Mouse (Mus musculus): ENCODE measurements around the gene Abcc6.
"Not testable (repeated sequence)": the region's sequence is repeated elsewhere in the genome, so short reads cannot be mapped to it uniquely, and the experiment has no call there.

Gene Abcc6

DNA sequence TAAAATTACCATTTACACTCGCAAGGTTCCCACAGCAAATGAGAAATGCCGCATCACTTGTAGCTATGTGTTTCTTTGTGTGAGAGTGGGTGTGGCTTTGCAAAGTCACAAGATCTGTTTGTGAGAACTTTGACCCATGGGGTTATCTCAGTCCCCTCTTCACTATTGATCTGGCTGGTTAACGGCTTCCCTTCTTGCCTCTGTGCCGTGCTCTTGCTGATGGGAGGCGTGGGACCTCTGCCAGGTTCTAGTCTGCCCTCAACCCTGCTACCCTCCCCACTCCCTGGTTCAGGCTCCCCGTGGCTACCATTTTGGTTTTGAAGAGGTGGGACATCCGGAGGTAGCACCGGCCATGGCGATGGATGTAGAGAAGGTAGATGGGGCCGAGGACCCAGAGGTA, 1.4 kb downstream of the Abcc6 start:
- DNase-seq (ENCODE audit: low spot score), result no peak

DNA sequence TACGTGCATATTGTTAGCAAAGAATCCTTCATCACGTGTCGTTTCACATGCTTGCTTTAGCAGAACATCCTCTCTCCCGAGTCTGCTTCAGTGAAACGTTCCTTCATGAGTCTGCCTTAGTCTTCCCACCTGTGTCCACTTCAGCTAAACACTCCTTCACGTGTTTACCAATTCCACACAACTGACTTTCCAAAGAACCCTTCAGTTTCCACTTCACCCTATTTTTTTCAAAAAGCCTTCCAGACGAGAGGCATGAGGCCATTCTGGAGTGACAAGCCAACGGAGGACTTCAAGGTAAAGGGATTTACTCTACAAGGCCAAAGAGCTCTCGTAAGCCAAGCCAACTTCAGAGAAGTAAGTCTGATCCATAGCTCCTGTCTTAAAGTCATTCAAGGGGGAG, 4.7 kb downstream of the Abcc6 start:
- DNase-seq (ENCODE audit: low spot score), result no peak

DNA sequence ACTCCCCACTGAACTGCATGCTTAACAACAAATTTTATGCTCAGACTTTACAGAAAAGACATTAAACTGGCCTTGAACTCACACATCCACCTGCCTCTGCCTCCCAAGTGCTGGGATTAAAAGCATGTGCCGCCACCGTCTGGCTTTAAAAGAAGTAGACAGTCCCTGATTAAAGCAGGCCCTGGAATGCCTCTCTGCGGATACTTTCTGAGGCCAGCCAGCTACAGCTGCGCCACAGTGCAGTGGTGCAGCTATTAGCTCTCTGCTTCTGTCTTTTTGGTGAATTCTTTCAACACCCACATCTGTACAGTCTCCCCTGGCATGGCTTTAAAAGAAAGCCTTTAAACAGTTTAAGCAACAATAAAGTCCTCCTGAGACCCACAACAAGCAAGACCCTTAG, 8.2 kb downstream of the Abcc6 start:
- no peak for DNase-seq (ENCODE audit: low spot score)

DNA sequence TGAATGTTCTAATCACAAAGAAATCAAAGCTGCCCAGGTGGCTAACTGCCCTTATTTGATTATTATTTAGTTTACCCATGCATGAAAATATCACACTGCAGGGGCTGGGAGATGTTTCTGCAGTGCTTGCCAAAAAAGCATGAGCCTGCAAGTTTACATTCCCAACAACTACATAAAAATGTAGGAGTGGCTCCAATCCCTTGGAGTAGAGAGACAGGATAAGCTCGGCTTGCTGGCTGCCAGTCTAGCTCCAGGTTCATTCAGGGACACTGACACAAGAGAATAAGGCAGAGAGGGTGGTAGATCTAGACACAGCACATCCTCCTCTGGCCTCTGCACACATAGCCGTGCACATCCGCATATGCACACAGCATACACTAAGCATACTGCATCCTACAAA, 10.5 kb downstream of the Abcc6 start:
- DNase-seq (ENCODE audit: low spot score), result no peak

DNA sequence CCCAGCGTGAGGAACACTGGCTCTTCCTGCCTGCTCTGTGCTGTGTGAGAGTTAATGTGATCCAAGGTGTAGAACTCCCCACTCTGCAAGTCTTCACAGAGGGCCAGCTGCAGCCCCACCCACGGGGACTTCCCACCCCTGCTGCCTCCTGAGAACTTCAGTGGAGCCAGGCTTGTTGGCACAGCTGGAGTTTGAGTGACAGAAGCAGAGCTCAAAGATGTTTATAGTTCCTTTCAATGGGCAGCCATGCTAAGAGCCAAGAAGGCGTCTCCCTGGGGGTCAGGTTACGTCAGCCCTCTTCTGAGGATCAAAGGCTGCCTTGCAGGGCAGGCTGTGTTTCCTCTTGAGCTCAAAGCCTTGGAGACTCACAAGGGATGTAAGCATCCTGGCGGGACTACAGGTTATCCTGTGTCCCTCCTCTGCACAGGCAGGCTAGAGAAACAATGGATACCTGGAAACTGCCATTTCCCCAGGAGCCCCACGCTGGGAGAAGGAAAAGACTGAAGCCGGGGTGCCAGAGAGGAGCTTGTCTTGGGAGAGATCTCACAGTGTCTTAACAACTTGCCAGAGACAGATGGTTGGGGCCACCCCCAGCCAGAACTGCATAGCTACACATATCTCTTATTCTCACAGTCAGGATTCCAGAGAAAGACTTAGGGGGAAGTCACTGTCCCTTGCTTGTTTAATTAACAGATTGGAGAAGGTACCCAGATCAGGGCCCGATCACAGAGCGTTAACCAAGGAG, 16.7 kb downstream of the Abcc6 start:
- peak; percentile 41 for DNase-seq (ENCODE audit: low spot score)

DNA sequence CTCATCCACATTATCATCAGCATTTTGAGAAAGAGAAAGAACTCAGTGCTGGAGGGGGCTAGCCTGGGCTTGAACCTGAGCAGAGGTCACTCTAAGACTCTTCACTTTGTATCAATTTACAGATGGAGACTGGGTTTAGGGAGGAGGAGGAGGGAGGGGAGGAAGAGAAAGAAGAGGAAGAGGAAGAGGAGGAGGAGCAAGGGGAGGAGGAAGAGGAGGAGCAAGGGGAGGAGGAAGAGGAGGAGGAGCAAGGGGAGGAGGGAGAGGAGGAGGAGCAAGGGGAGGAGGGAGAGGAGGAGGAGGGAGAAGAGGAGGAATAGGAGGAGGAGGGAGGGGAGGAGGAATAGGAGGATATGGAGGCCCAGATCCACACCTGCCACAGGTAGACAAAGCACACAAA, 18.0 kb downstream of the Abcc6 start:
- DNase-seq (ENCODE audit: low spot score), result no peak

DNA sequence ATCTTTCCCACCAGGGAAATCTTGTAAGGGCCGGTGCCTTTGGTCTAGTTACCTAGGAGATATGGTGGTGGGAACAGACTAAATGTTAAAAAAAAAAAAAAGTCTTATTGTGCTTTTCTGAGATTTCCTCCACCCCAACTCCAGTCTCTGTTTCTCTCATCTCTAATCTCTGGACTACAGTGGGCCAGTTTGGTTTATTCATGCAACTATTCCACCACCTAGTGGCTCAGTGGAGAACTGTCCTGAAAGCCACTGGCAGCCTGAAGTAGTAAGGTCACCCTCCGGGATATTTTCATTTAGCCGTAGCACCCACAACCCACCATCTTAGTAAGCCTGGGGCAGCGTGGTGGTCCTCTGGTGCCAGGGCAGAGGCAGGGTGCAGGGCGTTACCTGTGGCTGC, 20.5 kb downstream of the Abcc6 start:
- peak; percentile 61 for DNase-seq (ENCODE audit: low spot score)

DNA sequence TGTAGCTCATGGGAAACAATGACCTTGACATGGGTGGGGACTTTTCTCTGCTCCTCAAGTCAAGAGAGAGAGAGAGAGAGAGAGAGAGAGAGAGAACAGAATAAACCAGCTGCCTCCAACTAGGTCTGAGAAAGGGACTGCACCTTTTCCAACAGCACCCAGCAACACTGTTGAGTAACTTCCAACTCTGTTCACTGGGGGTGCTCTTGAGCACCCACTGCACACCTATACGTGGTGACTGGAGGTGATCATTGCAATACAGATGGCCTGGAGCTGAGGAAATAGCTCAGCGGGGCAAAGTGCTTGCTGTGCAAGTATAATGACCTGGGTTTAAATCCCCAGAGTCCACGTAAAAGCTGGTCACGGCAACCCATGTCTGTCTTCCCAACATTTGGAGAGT, 27.4 kb downstream of the Abcc6 start:
- no peak for DNase-seq (ENCODE audit: low spot score)

DNA sequence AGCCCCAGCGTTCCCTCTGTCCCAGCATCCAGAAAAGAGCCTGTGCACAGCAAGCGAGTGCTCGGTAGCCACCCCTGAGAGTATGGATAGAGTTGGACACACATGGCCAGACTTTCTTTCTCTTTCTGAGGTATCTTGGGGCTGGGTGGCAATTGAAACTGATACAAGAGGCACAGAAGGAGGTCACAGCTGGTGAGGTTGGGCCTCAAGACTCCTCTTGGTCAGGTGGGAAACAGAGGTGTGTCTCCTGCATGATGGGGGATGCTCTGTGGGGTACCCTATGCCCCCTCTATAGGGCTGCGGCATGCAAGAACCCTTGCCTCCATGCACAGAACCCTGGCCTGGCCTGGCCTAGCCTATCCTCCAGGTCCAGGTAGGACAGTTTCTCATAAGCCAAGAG, 29.5 kb downstream of the Abcc6 start:
- no peak for DNase-seq (ENCODE audit: low spot score)

DNA sequence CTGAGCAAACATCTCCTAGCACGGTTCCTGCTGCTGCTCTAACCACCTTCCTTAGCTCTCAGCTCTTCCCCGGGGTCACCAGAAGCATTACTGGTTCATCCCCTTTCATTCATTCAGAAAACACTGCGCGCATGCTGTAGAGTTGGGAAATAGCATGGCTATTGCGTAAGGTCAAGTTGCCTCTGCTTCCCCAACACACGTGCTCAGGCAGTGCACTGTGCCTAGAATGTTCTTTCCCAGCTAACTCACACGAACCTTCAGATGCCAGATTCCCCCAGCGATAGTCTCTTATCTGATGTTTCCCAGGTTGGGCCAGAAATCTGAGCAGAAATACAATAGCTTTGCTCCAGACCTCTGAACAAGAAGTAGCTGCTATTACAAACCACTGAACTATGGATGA, 37.6 kb downstream of the Abcc6 start:
- DNase-seq (ENCODE audit: low spot score), result no peak

DNA sequence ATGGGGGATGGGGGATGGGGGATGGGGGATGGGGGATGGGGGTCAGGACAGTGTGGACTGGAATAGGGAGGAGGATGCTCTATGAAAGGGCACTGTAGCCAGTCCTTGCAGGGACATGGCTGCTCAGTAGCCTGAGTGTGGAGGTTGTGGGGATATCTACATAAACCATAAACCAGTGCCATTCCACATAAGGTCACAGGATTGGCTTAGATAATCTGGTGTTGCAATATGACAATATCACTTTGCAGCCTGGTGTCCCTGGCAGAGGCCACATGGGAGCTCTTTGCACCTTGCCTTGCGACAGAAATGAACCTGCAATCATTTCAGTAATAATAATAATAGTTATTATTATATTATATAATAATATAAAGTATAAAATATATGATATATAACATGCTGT, 41.8 kb downstream of the Abcc6 start:
- DNase-seq (ENCODE audit: low spot score), result no peak

DNA sequence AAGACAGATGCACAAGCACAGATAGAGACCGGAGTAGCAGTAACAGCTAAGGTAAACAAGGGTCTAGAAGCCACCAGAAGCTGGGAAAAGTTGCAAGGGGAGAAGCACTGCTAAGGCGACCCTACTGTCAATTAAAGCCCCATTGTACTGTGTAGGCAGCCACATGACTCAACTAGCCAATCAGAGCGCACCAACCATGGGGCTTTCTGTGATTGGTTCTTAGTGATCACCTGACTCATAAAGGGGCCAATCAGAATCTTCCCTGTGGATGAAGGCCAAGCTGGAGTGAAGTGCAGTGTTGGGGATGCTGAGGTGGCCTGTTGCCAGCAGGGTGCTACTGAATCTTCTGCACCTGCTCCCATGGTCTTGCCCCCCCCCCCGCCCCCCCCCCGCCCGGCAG, 43.2 kb downstream of the Abcc6 start:
- no peak for DNase-seq (ENCODE audit: low spot score)

DNA sequence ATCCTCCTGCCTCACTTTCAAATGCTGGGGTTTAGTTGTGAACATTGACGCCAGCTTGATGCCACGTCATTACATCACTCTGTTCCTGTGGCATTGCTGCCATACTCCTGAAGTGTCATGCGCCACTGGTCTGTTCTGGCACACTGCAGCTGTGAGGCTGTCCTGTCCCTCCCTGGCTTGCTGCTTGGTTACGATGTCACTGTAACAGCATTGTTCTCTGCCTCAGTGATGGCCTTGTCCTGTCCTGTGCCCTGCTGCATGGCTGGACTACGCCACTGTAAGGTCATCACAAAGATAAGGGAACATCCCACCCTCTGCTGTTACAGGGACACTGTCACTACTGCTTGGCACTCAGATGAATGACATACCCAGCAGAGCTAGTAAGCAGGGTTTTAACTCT, 48.5 kb downstream of the Abcc6 start:
- DNase-seq (ENCODE audit: low spot score), result no peak

DNA sequence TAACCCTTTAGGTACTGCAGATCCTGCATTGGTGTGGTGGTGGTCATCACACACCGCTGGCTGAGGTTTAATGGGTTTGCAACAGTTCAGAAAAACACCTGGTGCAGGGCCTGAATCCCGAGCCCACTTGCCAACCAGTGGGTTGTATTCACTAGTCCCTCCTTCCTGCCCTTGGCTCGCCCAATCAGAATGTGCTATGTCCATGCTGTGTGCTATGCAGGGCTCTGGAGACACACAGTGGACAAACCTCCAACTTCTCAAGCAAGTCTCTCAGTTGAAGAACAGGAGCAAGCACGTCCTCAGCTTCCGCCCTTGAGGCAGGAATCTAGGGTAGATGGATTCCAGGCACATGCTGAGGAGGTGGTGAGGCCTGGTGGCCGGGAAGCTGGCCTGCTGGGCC, 55.6 kb downstream of the Abcc6 start:
- no peak for DNase-seq (ENCODE audit: low spot score)

DNA sequence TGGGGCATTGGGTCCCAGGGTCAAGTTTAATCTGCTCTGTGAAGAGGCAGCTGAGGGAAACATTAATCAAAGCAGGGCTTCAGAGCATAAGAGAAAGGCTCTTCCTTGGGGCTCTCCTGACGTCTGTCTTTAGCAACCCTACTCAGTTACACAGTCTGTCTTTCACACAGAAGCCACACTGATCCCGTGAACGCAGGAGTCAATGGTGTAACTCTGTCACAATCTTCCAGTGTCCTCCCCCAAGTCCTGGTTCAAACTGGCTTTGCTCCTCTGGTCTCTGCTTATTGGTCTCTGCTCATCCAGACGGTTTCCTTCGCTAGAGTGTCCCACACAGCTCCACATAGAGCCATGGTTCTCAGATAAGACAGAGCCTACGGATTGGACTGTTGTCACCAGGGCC, 56.0 kb downstream of the Abcc6 start:
- no peak for DNase-seq (ENCODE audit: low spot score)

DNA sequence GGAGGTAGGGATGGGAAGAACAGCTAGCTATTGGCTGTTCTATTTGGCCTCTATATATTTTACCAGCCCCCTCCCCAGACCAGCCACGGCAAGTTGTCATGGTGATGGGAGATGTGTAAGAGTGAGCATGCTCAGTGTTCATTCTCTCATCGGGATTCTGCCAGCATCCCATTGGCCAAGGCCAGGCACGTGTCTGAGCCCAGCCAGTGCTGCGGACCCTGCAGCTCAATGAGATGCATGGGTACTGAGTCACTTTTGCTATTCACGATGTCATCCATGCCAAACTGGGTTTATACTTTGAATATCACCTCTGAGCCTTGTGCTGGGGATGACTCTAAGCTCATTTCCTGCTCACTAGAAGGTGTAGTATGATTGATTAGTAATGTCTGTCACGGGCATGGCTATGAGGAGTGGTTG, 56.8 kb downstream of the Abcc6 start:
- DNase-seq (ENCODE audit: low spot score), result no peak

DNA sequence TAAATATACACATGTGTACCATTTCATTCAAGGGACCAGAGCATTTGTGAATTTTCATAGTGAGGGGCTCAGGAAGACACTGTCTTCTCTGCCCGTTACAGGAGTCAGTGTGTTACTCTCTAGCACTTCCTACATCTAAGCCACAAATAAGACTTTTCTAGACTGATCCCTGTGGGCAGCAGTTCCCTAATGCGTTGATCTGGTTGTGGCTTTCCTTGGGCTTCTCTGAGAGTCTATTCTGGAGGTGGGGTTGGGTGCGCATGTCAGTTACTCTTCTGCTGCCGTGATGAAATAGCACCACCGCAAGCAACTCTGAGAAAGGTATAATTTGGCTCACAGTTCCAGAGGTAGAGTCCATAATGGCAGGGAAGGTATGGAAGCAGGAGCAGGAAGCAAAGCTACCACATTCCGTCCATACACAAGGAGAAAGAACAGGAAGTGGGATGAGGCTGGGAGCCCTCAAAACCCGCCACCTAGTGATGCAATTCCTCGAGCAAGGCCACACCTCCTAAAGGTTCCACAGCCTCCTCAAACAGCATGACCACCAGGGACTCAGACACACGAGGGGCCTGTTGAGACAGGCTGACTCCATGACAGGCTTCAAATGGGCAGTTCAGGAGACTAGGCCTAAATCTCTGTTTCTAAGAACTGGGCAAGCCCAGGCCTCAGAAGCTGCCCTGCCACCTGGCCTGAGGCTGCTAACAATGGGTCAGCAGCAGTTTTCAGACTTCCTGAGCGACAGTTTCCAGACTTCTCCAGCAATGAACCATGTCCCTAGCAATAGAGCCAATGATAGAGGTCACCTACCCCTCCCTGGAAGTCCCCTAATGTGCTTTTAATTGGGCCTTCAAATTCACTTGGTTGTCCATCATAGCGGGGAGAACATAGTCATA, 58.0 kb downstream of the Abcc6 start:
- no peak for DNase-seq (ENCODE audit: low spot score)

DNA sequence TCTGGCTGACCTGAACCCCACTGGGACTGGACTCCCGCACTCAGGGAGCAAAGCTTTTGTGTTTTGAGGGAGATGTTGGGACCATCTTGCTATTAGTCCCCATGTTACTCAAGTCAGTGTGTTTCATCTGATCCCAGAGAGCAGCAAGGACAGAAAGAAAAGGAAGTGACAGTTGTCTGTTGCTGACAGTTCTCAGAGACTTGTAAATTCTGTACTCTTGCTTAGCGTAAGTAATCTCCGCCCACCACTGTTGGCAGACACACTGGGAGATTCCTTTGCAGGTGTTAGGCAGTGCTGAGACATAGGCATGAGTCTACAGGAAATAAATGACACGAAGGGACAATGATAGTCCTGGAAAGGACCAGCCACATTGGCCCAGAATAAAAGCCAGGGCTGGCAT, 73.5 kb downstream of the Abcc6 start:
- DNase-seq (ENCODE audit: low spot score), result no peak

DNA sequence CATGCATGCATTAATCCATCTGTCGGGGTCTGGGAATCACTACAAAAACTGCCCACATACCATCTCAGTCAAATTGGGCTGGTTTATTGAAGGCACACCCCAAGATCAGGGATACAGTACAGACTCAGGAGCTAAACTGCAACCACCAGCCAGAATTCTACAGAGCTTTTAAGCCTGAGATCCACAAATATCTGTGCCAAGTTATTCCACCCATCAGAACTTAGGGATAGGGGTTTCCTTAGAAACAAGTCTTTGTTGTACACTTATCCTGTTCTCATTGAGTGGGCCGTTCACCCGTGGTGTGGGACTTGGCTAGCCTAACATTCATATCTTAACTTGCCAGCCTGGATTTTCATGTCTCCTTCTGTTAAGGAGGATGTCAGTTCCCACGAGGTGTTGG, 81.0 kb downstream of the Abcc6 start:
- DNase-seq (ENCODE audit: low spot score), result no peak

DNA sequence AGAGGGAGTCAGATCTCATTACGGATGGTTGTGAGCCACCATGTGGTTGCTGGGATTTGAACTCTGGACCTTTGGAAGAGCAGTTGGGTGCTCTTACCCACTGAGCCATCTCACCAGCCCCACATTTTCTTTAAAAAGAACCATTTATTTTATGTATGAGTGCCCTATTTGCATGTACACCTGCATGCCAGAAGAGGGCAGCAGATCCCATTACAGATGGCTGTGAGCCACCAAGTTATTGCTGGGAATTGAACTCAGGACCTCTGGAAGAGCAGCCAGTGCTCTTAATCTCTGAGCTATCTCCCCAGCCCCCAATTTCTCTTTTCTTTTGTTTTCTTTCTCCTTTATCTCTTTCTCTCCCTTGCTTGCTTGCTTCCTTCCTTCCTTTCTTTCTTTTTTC, 86.8 kb downstream of the Abcc6 start:
- DNase-seq (ENCODE audit: low spot score), result not testable (repeated sequence)

DNA sequence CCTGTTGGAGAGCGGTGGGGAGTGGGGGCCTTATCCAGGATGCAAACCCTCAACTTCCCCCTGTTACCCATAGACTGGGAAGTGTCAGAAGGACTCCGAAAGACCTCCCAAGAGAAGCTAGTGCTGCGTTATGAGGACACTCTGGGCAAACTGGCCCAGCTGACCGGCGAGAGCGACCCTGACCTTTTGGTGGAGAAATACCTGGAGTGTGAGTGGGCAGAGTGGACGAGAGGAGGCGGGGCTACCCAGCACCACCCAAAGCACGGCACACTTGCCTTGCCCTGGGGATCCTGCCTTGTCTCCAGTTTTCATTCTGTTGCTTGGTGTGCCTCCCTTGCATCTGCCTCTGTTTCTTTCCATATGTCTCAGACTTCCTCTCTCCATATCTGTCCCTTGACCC, 88.1 kb downstream of the Abcc6 start:
- DNase-seq (ENCODE audit: low spot score), result no peak

DNA sequence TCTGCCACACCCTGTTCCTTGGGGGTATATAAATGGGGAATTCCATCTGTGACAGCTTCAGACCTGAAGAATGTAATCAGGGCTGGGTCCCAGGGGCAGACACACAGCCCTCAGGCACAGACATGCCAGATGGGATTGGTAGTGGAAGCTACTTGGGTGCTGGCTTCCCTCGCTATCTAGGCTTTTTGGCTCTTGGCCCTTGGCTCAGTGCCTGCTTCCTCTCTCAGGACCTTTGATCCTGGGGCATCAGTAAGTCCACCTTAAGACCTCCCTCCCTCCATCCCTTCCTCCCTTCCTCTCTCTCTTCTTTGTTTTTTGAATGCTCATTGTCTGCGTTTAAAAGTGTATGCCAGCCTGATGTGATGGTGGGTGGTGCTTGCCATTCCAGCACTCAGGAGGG, 90.3 kb downstream of the Abcc6 start:
- DNase-seq (ENCODE audit: low spot score), result no peak

DNA sequence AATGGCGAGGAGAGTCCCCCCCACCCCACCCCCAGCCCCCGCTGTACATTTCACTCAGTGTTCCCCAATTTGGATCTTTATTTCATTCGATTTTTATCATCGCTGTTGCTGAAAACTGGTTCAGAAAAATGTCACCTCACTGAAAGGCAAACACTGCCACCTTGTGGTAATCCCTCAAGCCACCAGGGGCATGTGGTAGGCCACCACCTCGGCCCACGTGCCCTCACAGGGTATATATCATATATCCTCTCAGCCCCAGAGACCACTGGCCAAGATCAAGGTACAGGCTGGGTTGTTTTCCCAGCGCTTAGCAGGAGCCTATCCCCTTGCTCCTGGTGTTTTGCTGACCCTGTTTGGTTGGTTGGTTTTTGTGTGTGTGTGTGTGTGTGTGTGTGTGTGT, 95.0 kb downstream of the Abcc6 start:
- DNase-seq (ENCODE audit: low spot score), result peak; percentile 67

DNA sequence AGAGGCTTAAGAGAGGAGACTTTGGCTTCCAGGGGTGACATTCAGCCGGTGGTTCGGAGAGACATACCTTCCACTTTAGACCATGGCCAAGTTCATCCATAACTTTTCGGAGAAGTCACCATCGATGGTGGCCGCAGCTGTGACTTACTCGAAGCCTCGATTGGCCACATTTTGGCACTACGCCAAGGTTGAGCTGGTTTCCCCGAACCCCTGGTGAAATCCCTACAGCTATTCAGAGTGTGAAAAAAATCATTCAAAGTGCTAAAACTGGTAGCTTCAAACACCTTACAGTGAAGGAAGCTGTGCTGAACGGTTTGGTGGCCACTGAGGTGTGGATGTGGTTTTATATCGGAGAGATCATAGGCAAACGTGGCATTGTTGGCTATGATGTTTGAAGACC, 96.3 kb downstream of the Abcc6 start:
- not testable (repeated sequence) for DNase-seq (ENCODE audit: low spot score)
